Mouse (Mus musculus) right cerebral cortex, adult 2 months (tissue): ENCODE measurements at regions not wholly inside any gene's neighbourhood (a gene's known extent, or its start where the extent isn't known, plus 50 kb on each side); places are given as distances from the start of the nearest gene placed in this dataset.

Experiments used
- DNase-seq, 2 experiments: peaks; one replicate each; pipeline ENCODE4 v3.0.0; 2021 to 2022; ENCODE audit warnings: low spot score in 2 of 2

- DNase-seq: peak; percentile 9 to 25
Measured at GRCm38 (mm10) chrX:163669886-163670285, 91.2 kb downstream of the Rnf138rt1 start.
